Mouse (Mus musculus) ES-Bruce4 (cell line): ENCODE data around the gene 6330409D20Rik. TPM values are rescaled to one million over a fixed set of nuclear protein-coding genes. Genes with fewer than 3 reads are reported as not detected.

Experiments
- H3K27ac ChIP-seq: 2 replicates; pipeline ENCODE4 v1.5.1; 2012; ENCODE audit warnings: low read length, inconsistent platforms; ENCODE audit not compliant: insufficient read depth
- H3K27me3 ChIP-seq: 2 replicates; pipeline ENCODE4 v1.6.1; 2012; ENCODE audit warnings: mild to moderate bottlenecking, low read length, inconsistent platforms; ENCODE audit not compliant: control insufficient read depth, poor library complexity, insufficient read depth, severe bottlenecking
- H3K36me3 ChIP-seq: 2 replicates; pipeline ENCODE4 v1.6.1; 2012; ENCODE audit warnings: inconsistent platforms, mild to moderate bottlenecking, low read length, moderate library complexity; ENCODE audit not compliant: control insufficient read depth, poor library complexity, insufficient read depth, severe bottlenecking
- H3K4me1 ChIP-seq: one replicate; pipeline ENCODE4 v1.8.1; 2011; ENCODE audit warnings: low read length; ENCODE audit not compliant: control insufficient read depth, insufficient read depth
- H3K4me3 ChIP-seq: 2 replicates; pipeline ENCODE4 v1.5.1; 2011; ENCODE audit warnings: low read depth, mild to moderate bottlenecking, low read length
- H3K9ac ChIP-seq: 2 replicates; pipeline ENCODE4 v1.6.1; 2012; ENCODE audit warnings: low read depth, mild to moderate bottlenecking, inconsistent platforms; ENCODE audit not compliant: poor library complexity, severe bottlenecking
- H3K9me3 ChIP-seq: replicated peaks from 2 replicates; pipeline ENCODE4 v1.6.1; 2012; ENCODE audit warnings: mild to moderate bottlenecking, low read length, inconsistent platforms; ENCODE audit not compliant: control insufficient read depth, poor library complexity, insufficient read depth, severe bottlenecking
- CTCF ChIP-seq: IDR thresholded peaks from one replicate; pipeline ENCODE4 v1.8.1; 2011; ENCODE audit warnings: low read depth, low read length
- EP300 ChIP-seq: IDR thresholded peaks from 2 replicates; pipeline ENCODE4 v1.6.1; 2011; ENCODE audit warnings: low read depth, low read length; ENCODE audit not compliant: insufficient read depth
- POLR2A ChIP-seq: IDR thresholded peaks from one replicate; pipeline ENCODE4 v1.8.1; 2011; ENCODE audit warnings: low read length; ENCODE audit not compliant: insufficient read depth
- polyA plus RNA-seq: library from polyadenylated mRNA; stranded (reverse); fragments of >200 nt; gene quantifications from 2 replicates; pipeline ENCODE4 v1.2.4, GENCODE M21; 2011; ENCODE audit warnings: low read depth; ENCODE audit not compliant: missing spikeins, insufficient read depth, insufficient read length

Gene 6330409D20Rik
- not detected in 2 replicates for polyA plus RNA-seq

GRCm38 (mm10) chr2:32740916-32741272, at the start of gene 6330409D20Rik:
TSS of gene 6330409D20Rik (minus strand) at chr2:32741016.
- no peak within 1 kb of the TSS for H3K27ac ChIP-seq
- H3K4me1 ChIP-seq = no peaks in the 10 kb centered on the region
- peak within 1 kb of the TSS; percentile 57 for H3K4me3 ChIP-seq
- H3K36me3 ChIP-seq = no peaks in the 10 kb centered on the region
- H3K9ac ChIP-seq = peak within 1 kb of the TSS; percentile 27
- H3K9me3 ChIP-seq = no peaks in the 10 kb centered on the region
- H3K27me3 ChIP-seq = no peaks in the 10 kb centered on the region
- TF ChIP-seq CTCF (no peak), POLR2A (no peak), EP300 (no peak)

DNA sequence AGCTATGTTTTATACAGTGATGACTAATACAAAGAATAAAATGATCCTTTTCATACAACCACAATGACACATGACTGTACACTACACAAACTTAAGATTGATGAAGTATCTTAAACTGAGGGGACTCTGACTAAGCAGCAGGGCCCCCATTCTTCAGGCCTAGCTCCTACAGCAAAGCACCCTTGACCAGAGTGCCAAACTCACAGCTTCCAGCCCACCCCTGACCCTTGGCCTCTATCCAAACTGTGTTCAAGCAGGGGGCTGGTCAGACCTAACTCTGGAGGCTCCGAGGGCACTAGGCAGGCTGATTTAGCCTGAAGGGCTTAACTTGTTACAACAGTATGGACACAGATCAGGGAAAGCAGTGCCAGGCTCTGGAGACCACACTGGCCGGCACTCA, 47.8 kb upstream of the 6330409D20Rik start:
- peaks cover 2% of the 10 kb centered on the region for H3K4me1 ChIP-seq
- TF ChIP-seq EP300 (no peak), CTCF (no peak), POLR2A (no peak)
- H3K36me3 ChIP-seq = no peaks in the 10 kb centered on the region
- no peaks in the 10 kb centered on the region for H3K9me3 ChIP-seq
- no peak overlapping the region for H3K9ac ChIP-seq
- H3K27ac ChIP-seq = no peak overlapping the region
- no peak overlapping the region for H3K4me3 ChIP-seq
- no peaks in the 10 kb centered on the region for H3K27me3 ChIP-seq

DNA sequence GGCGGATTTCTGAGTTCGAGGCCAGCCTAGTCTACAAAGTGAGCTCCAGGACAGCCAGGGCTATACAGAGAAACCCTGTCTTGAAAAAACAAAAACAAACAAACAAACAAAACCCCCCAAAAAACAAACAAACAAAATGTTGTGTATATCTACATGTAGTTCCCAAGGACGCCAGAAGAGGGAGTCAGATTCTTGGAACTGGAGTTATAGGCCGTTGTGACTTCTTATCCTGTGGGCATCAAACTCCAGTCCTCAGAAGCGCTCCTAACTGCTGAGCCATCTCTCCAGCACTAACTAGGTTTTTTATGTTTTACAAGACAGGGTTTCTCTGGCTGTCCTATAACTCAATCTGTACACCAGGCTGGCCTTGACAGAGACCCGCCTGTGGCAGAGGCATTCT, 46.4 kb upstream of the 6330409D20Rik start:
- no peak overlapping the region for H3K9ac ChIP-seq
- no peaks in the 10 kb centered on the region for H3K27me3 ChIP-seq
- no peak overlapping the region for H3K4me3 ChIP-seq
- no peaks in the 10 kb centered on the region for H3K9me3 ChIP-seq
- TF ChIP-seq CTCF (no peak), POLR2A (no peak), EP300 (no peak)
- peaks cover 2% of the 10 kb centered on the region for H3K4me1 ChIP-seq
- no peaks in the 10 kb centered on the region for H3K36me3 ChIP-seq
- H3K27ac ChIP-seq = no peak overlapping the region

GRCm38 (mm10) chr2:32784048-32784681, 43.3 kb upstream of the 6330409D20Rik start, which contains the start of gene Cfap157:
TSS of gene Cfap157 (minus strand) at chr2:32784428.
- Histone ChIP-seq H3K27me3 (no peaks in the 10 kb centered on the region), H3K4me1 (peaks cover 6% of the 10 kb centered on the region), H3K9ac (no peak within 1 kb of the TSS), H3K9me3 (no peaks in the 10 kb centered on the region), H3K36me3 (no peaks in the 10 kb centered on the region), H3K4me3 (no peak within 1 kb of the TSS), H3K27ac (no peak within 1 kb of the TSS)
- no peak for TF ChIP-seq EP300
- TF ChIP-seq POLR2A = no peak
- no peak for TF ChIP-seq CTCF

GRCm38 (mm10) chr2:32781710-32782109, 40.9 kb upstream of the 6330409D20Rik start:
- no peaks in the 10 kb centered on the region for H3K27me3 ChIP-seq
- H3K36me3 ChIP-seq = no peaks in the 10 kb centered on the region

DNA sequence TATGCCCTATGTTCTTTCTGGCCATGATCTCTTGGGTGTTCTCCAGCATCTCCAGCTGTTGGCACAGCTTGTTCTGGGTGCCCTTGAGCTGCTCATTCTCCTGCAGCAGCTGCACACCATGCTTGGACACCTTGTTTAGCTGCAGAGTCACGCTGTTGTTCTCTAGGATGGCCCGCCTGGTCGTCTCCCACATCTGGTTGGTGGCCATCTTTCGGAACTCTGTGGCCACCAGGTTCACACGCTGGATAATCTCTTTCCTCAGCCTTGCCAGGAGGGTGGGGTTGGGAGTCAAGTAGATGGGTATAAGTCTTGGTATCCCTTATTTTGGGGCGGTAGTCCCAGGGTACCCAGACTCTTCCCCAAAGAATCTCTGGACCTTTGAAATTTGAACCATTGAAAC, 38.9 kb upstream of the 6330409D20Rik start:
- H3K4me1 ChIP-seq = peaks cover 6% of the 10 kb centered on the region
- H3K9me3 ChIP-seq = no peaks in the 10 kb centered on the region
- H3K27ac ChIP-seq = no peak overlapping the region
- no peaks in the 10 kb centered on the region for H3K36me3 ChIP-seq
- no peak overlapping the region for H3K9ac ChIP-seq
- no peak for TF ChIP-seq POLR2A
- TF ChIP-seq EP300 = no peak
- no peak overlapping the region for H3K4me3 ChIP-seq
- no peaks in the 10 kb centered on the region for H3K27me3 ChIP-seq

More at GRCm38 (mm10) chr2:32781710-32782109, 40.9 kb upstream of the 6330409D20Rik start:
- H3K9ac ChIP-seq = no peak overlapping the region
- TF ChIP-seq POLR2A (no peak), EP300 (peak; percentile 16; the same call in 1 of the 2 replicates), CTCF (peak; percentile 63)
- peak overlapping the region; percentile 16; the same call in 1 of the 2 replicates for H3K27ac ChIP-seq
- no peaks in the 10 kb centered on the region for H3K9me3 ChIP-seq
- peaks cover 6% of the 10 kb centered on the region for H3K4me1 ChIP-seq
- H3K4me3 ChIP-seq = no peak overlapping the region
